Mouse (Mus musculus) frontal cortex, postnatal 36 days (tissue): ENCODE results near the gene Rreb1.

ENCODE experiments used
- DNase-seq, 2 experiments: peaks; one replicate each; pipeline ENCODE4 v3.0.0; 2022; ENCODE audit warnings: low spot score in 2 of 2

Rreb1 gene

DNA sequence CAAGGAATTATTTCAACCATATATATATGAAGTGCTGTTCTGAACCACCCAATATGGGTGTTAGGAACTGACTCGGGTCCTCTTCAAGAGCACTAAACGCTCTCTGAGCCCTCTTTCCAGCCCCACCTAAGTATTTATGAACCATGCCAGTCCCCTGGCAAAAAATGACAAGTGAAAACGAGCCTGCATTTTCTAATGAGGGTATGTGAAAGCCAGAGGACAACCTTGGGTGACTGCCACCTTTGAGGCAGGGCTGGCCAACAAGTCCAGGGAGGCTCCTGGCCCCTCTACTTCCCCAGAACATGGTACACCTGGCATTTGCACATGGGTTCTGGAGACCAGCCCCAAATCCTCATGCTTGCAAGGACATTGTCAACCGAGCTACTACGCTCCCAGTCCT lies 196.5 kb downstream of the Rreb1 start:
- DNase-seq, result no peak

GRCm38 (mm10) chr13:37979506-37979905 lies 201.3 kb downstream of the Rreb1 start:
- DNase-seq, result no peak

DNA sequence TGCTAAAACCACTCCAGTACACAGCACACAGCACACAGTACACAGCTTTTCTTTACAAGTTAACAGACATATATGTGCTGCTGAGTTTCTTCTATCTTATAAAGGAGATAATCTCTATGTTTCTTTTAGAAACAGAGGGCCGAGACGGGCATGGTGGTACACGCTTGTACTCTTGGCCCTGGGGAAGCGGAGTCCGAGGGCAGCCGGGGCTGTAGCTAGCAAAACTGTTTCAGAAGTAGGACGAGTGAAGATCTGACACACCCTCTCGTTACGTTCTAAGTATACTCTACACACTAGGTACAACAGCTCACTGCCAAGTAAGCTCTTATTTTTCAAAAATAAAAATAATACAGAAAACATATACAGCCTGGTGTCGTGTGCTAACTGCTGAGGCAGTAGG lies 202.1 kb downstream of the Rreb1 start:
- DNase-seq, result no peak

DNA sequence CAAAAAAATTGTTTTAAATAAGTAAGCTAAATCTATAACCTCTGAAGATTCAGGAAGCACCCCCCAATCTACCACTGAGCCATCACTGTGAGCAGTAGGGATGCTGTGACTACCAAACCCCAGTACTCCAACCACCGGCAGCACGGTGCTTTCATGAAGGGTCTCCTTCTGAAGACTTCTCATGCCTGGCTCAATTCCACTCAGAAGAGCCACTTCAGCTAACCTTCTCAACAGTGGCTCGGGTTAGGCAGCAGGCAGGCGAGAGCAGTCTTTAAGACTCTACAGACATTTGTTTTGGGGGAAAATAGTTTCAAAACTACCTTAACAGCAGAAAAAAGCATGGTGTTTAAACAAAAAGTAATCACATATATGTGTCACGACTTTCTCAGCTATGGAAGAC lies 202.9 kb downstream of the Rreb1 start:
- DNase-seq, result no peak

DNA sequence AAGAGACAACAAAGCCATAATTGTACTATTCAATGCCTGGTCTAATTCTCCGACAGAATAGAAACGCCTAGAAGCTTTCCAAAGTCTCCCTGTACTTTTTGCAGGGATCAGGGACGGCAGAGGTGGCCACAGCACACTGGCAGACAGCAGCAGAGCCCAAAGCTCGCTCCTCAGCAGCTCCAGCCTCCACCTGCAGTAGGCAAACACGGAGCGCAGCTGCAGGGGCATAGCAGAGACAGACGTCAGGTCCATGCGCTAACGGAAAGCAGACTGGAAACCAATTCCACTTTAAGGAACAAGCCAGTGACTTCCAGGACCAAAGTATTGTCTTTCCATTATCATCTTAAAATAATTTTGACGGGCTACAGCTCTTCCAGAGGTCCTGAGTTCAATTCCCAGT lies 208.0 kb downstream of the Rreb1 start:
- DNase-seq, result no peak

DNA sequence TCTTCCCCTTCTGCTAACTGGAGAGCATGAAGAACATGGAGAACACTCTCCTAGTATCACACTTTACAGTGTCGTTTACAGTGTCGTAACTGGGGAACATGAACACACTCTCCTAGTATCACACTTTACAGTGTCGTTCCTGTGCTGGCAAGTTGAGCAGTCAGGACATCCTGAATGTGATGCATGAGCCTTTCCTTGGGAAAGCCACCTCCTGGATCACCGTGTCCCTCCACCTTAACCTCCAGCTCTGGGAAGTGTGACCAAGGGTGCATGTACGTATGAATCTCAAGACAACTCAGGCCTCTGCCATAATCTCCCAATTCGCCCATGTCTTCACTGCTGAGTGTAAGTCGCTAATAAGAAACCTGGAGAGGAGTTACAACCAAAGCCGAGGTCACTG lies 211.5 kb downstream of the Rreb1 start:
- no peak for DNase-seq

- DNase-seq, result no peak
Measured at GRCm38 (mm10) chr13:37992638-37993371, 214.6 kb downstream of the Rreb1 start.

DNA sequence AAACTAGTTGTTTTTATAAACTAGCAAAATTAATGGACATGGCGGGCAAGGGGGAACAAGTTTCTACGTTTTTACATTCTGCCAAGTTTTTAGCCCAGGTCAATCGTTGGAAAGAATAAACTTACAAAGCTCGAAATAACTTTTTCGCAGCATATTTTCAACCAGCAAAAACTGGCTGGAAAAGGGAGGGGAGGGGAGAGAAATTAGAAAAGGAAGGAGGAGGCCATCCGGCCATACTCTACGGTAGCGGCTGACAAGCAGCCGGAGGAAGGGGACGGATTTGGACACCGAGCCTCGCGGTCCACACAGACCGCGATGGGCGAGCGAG lies 215.1 kb downstream of the Rreb1 start:
- DNase-seq, result no peak

DNA sequence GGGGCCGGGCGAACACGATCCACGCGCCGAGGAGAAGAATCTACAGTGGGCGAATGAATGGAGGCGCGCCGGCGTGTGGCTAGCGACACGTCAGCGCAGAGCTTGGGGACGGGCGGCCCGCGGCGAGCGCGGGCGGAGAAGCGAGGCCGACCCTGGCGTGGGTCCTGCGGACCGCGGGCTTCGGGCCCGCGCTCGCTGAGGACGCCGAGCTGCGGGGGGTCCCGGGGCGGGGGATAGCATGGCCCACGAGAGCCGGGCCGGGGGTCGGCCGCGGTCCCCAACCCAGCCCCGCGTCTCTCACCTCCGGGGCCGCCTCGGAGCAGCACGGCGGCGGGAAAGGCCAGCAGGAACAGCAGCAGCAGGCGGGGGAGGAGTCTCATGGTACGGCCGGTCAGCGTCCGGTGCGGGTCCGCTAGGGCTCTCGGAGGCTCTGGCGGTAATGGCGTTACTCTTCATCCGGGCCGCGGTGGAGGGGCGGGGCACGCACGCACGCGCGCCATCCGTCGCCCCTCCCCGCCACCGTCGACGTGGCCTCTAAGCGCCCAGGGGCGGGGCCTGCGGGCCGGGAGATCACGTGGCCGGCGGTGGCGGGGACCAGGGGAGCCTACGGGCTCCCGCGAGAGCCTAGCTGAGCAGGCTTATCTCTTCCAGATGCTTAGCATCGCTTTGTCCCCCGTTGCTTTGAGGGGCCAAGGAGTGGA lies 215.7 kb downstream of the Rreb1 start, which contains the start of gene Ssr1:
TSS of gene Ssr1 (minus strand) at position 514 of the 701 bp plus-strand sequence.
- peak; percentile 92 to 95 for DNase-seq

- no peak for DNase-seq
Measured at GRCm38 (mm10) chr13:37994405-37994749, 216.2 kb downstream of the Rreb1 start.

DNA sequence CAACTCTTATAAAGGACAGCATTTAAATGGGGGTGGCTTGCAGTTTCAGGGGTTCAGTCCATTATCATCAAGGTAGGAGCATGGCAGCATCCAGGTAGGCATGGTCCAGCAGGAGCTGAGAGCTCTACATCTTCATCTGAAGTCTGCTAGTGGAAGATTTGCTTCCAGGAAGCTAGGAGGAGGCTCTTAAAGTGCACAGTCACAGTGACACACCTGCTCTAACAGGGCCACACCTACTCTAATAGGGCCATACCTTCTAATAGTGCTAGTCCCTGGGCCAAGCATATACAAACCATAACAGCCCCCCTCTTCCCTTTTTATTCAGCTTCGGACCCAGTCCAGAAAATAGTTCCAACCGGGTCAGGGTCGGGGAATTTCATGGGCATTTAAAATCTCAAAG lies 221.5 kb downstream of the Rreb1 start:
- no peak for DNase-seq
